Mouse (Mus musculus) embryonic facial prominence, embryonic 11.5 days (tissue): ENCODE measurements around the gene Gm10382. TPM values are rescaled to one million over a fixed set of nuclear protein-coding genes. Genes with fewer than 3 reads are reported as not detected.

Experiments
- ATAC-seq: fragments of 200-750 bp; cut with Nextera tagmentation; replicated peaks from 2 replicates; pipeline ENCODE4 v1.8.0; 2017; ENCODE audit warnings: low read depth; ENCODE audit not compliant: insufficient number of reproducible peaks, low FRiP score, low TSS enrichment
- DNase-seq: peaks from one replicate; pipeline ENCODE4 v3.0.0-alpha.2; 2015; ENCODE audit warnings: low spot score
- H3K27ac ChIP-seq: fragments of 300-500 bp; sonication (generic); replicated peaks from 2 replicates; pipeline ENCODE4 v1.5.1; 2014; ENCODE audit warnings: mild to moderate bottlenecking, low read depth, low read length, control low read depth
- H3K27me3 ChIP-seq: fragments of 300-500 bp; sonication (generic); 2 replicates; pipeline ENCODE4 v1.6.1; 2014; ENCODE audit warnings: mild to moderate bottlenecking, low read length, moderate library complexity, mixed read lengths; ENCODE audit not compliant: control insufficient read depth, insufficient read depth
- H3K36me3 ChIP-seq: fragments of 300-500 bp; sonication (generic); replicated peaks from 2 replicates; pipeline ENCODE4 v1.6.1; 2014; ENCODE audit warnings: low read depth, mild to moderate bottlenecking, low read length, moderate library complexity, mixed read lengths; ENCODE audit not compliant: control insufficient read depth, insufficient read depth
- H3K4me1 ChIP-seq: fragments of 300-500 bp; sonication (generic); 2 replicates; pipeline ENCODE4 v1.6.1; 2014; ENCODE audit warnings: low read length, mixed read lengths; ENCODE audit not compliant: control insufficient read depth, insufficient read depth
- H3K4me2 ChIP-seq: fragments of 300-500 bp; sonication (generic); 2 replicates; pipeline ENCODE4 v1.6.1; 2014; ENCODE audit warnings: low read depth, mild to moderate bottlenecking, control low read depth, low read length, moderate library complexity
- H3K4me3 ChIP-seq: fragments of 300-500 bp; sonication (generic); 2 replicates; pipeline ENCODE4 v1.5.1; 2014; ENCODE audit warnings: low read depth, low read length, control low read depth
- H3K9ac ChIP-seq: fragments of 300-500 bp; sonication (generic); replicated peaks from 2 replicates; pipeline ENCODE4 v1.6.1; 2014; ENCODE audit warnings: mild to moderate bottlenecking, control low read depth, low read length
- H3K9me3 ChIP-seq: fragments of 300-500 bp; sonication (generic); replicated peaks from 2 replicates; pipeline ENCODE4 v1.6.1; 2016; ENCODE audit warnings: mild to moderate bottlenecking, low read length, inconsistent platforms, mixed read lengths; ENCODE audit not compliant: control insufficient read depth
- WGBS: fragments of 180-500 bp; shearing (Covaris S2); extraction: QIAGEN DNeasy Blood & Tissue Kit; methylation state at CpG from one replicate; pipeline ENCODE4 v1.1.7; 2014; 5-methylcytosine and 5-hydroxymethylcytosine counted together
- polyA plus RNA-seq: library from polyadenylated mRNA; unstranded; fragments of >200 nt; fragmentation: Nextera tagmentation; extraction: Ambion mirVana; gene quantifications from 2 replicates; pipeline ENCODE4 v1.2.1, GENCODE M21; 2014

Gene Gm10382
- polyA plus RNA-seq, 1 experiment from 2014 or later = not detected

- DNase-seq (no peak), ATAC-seq (no peak)
- Histone ChIP-seq H3K4me2 (no peak overlapping the region), H3K27me3 (no peaks in the 10 kb centered on the region), H3K27ac (no peak overlapping the region), H3K4me1 (no peaks in the 10 kb centered on the region), H3K36me3 (no peaks in the 10 kb centered on the region), H3K9ac (no peak overlapping the region), H3K9me3 (no peaks in the 10 kb centered on the region), H3K4me3 (no peak overlapping the region)
- 47% methylated on average over 9 of the region's 9 CpGs for WGBS
These were observed 28.6 kb upstream of the Gm10382 start for GRCm38 (mm10) chr5:125360566-125360965.

- Histone ChIP-seq H3K4me2 (no peak overlapping the region), H3K9me3 (no peaks in the 10 kb centered on the region), H3K4me1 (no peaks in the 10 kb centered on the region), H3K4me3 (no peak overlapping the region), H3K27me3 (no peaks in the 10 kb centered on the region), H3K36me3 (no peaks in the 10 kb centered on the region), H3K9ac (no peak overlapping the region), H3K27ac (no peak overlapping the region)
- WGBS = 36% methylated on average over 16 of the region's 16 CpGs
- ATAC-seq (no peak), DNase-seq (no peak)
These were observed 28.1 kb upstream of the Gm10382 start for GRCm38 (mm10) chr5:125360981-125361510.

- no peak overlapping the region for H3K4me3 ChIP-seq
- H3K4me2 ChIP-seq = no peak overlapping the region
- no peaks in the 10 kb centered on the region for H3K27me3 ChIP-seq
- ATAC-seq (no peak), DNase-seq (no peak)
- no peaks in the 10 kb centered on the region for H3K4me1 ChIP-seq
- H3K9me3 ChIP-seq = no peaks in the 10 kb centered on the region
- 83% methylated on average over 7 of the region's 7 CpGs for whole genome bisulfite sequencing
- H3K36me3 ChIP-seq = no peaks in the 10 kb centered on the region
- no peak overlapping the region for H3K27ac ChIP-seq
- no peak overlapping the region for H3K9ac ChIP-seq
These were observed 25.2 kb upstream of the Gm10382 start for GRCm38 (mm10) chr5:125363894-125364293.

GRCm38 (mm10) chr5:125364851-125365429, 24.2 kb upstream of the Gm10382 start:
- WGBS = 76% methylated on average over 4 of the region's 4 CpGs
- H3K36me3 ChIP-seq = no peaks in the 10 kb centered on the region
- DNase-seq (no peak), ATAC-seq (no peak)
- H3K4me3 ChIP-seq = no peak overlapping the region
- no peak overlapping the region for H3K9ac ChIP-seq
- H3K27me3 ChIP-seq = no peaks in the 10 kb centered on the region
- H3K4me1 ChIP-seq = no peaks in the 10 kb centered on the region
- H3K9me3 ChIP-seq = no peaks in the 10 kb centered on the region
- H3K4me2 ChIP-seq = no peak overlapping the region
- no peak overlapping the region for H3K27ac ChIP-seq

GRCm38 (mm10) chr5:125368156-125368555, 21.0 kb upstream of the Gm10382 start:
- no peaks in the 10 kb centered on the region for H3K36me3 ChIP-seq
- H3K4me2 ChIP-seq = no peak overlapping the region
- no peaks in the 10 kb centered on the region for H3K4me1 ChIP-seq
- 71% methylated on average over 5 of the region's 5 CpGs for WGBS
- H3K9ac ChIP-seq = no peak overlapping the region
- DNase-seq (no peak), ATAC-seq (no peak)
- H3K4me3 ChIP-seq = no peak overlapping the region
- no peak overlapping the region for H3K27ac ChIP-seq
- H3K27me3 ChIP-seq = no peaks in the 10 kb centered on the region
- H3K9me3 ChIP-seq = no peaks in the 10 kb centered on the region

- no peak overlapping the region for H3K27ac ChIP-seq
- ATAC-seq = no peak
- H3K9me3 ChIP-seq = no peaks in the 10 kb centered on the region
- H3K27me3 ChIP-seq = no peaks in the 10 kb centered on the region
- peak; percentile 80 for DNase-seq
- WGBS = 1% methylated on average over 4 of the region's 4 CpGs
- no peaks in the 10 kb centered on the region for H3K36me3 ChIP-seq
- H3K4me1 ChIP-seq = no peaks in the 10 kb centered on the region
- no peak overlapping the region for H3K4me2 ChIP-seq
- no peak overlapping the region for H3K4me3 ChIP-seq
- H3K9ac ChIP-seq = no peak overlapping the region
These were observed 20.6 kb upstream of the Gm10382 start for GRCm38 (mm10) chr5:125368568-125368967.

GRCm38 (mm10) chr5:125370950-125371693, 18.0 kb upstream of the Gm10382 start:
- no peaks in the 10 kb centered on the region for H3K36me3 ChIP-seq
- no peaks in the 10 kb centered on the region for H3K27me3 ChIP-seq
- no peak overlapping the region for H3K4me3 ChIP-seq
- ATAC-seq (no peak), DNase-seq (no peak)
- WGBS = 76% methylated on average over 7 of the region's 7 CpGs
- H3K4me1 ChIP-seq = no peaks in the 10 kb centered on the region
- H3K27ac ChIP-seq = no peak overlapping the region
- H3K9me3 ChIP-seq = no peaks in the 10 kb centered on the region
- no peak overlapping the region for H3K9ac ChIP-seq
- H3K4me2 ChIP-seq = no peak overlapping the region

GRCm38 (mm10) chr5:125372027-125372426, 17.1 kb upstream of the Gm10382 start:
- WGBS = 82% methylated on average over 4 of the region's 4 CpGs
- Histone ChIP-seq H3K36me3 (no peaks in the 10 kb centered on the region), H3K9me3 (no peaks in the 10 kb centered on the region), H3K4me2 (no peak overlapping the region), H3K4me1 (no peaks in the 10 kb centered on the region), H3K4me3 (no peak overlapping the region), H3K9ac (no peak overlapping the region), H3K27me3 (no peaks in the 10 kb centered on the region), H3K27ac (no peak overlapping the region)
- no peak for DNase-seq
- ATAC-seq = no peak
